Mouse (Mus musculus) right cerebral cortex, postnatal 10 days (tissue): ENCODE measurements around the gene Gstm1.
"Not testable (repeated sequence)": the region's sequence is repeated elsewhere in the genome, so short reads cannot be mapped to it uniquely, and the experiment has no call there.

Experiments used
- DNase-seq, 2 experiments: peaks; one replicate each; pipeline ENCODE4 v3.0.0; 2021; ENCODE audit warnings: low spot score in 2 of 2

Gene Gstm1

DNA sequence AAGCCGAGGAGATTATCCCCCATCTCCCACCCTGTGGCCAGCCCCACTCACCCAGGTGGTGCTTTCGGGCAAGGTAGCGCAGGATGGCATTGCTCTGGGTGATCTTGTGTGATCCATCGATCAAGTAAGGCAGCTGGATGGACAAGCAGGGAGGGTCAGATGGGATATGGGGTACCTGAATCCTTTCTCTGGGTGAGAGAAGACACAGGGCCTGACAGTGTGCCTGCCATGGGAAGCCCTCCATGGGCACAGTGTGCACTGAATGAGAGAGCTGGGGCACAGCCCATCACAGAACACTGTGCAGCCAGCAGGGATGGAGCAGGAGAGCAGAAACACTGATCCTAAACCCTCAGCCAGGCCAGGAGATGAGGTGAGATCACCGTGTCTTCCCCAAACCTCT, 1.3 kb downstream of the Gstm1 start:
- DNase-seq = not testable (repeated sequence)

DNA sequence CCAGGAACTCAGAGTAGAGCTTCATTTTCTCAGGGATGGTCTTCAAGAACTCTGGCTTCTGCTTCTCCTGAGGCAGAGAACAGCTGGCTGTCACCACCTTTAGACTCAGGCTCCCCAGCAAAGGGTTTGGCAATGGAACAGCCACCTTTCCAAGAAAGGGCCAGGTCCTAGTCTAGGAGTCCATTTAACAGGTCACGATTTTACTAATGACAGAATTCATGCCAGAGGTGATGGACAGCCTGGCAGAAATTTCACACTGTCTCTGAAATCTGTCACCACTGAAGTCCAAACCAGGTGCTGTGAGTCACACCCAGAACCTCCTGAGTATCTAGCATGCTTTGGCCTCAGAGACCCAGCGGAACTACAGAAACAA, 2.8 kb downstream of the Gstm1 start:
- DNase-seq = no peak

DNA sequence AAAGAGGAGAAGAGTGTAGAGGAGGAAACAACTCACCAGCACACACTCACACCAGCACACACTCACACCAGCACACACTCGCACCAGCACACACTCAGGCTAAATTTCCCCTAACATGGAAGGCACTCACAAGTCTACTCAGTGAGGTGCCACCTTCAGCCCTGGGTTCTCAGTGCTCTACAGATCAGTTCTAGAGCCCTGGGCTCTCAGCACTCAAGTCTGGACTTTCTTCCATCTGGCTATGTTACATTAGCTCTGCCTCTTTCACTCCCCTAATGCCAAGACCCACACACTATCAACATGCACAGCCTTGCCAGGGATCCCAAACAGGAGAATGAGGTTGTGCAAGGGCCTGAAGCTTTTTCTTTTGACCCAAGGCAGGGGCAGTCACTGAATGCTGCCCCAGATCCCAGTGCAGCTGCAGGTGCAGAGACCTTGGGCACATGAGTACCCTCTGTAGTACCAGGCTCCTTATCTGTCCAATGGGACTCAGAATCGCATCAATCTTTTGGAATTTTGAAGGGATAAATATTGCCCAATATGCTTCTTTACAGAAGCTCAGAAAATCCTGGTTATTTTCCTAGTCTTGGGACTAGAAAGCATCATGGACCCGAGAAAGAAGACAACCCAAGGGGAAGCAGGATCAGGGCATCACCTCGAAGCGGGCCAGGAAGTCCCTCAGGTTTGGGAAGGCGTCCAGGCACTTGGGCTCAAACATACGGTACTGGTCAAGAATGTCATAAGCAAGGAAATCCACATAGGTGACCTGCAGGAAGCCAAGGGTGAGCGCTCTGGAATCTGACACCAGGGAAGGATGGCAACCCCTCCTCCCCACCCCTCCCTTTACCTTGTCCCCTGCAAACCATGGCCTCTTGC, 3.4 kb downstream of the Gstm1 start:
- no peak for DNase-seq

DNA sequence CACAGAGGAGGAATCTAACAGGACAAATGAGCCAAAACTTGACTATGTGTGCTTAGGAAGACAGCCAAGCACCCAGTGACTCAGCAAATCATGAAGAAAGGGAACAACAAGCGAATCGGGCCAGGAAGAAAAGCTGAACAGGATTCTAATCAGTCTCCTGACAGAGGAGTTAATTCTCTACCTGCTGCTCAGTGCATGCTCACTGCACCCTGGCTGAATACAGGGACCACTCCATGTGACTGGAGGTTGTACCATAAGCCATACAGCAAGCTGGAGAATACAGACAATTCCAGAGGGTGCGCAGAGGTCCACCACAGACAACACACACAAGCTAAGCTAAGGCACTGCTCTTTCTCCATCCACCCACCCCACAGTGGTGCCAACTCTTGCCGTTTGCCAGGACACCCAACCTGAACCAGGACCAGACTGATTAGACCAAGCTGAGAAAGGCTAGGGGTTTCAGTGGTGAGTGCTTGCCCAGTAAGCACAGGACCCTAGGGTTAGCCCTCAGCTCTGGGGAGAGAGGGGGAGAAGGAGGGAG, 4.4 kb downstream of the Gstm1 start:
- DNase-seq = peak; percentile 58 to 63

- DNase-seq = no peak
These were observed 6.2 kb downstream of the Gstm1 start for GRCm38 (mm10) chr3:108011558-108011957.

DNA sequence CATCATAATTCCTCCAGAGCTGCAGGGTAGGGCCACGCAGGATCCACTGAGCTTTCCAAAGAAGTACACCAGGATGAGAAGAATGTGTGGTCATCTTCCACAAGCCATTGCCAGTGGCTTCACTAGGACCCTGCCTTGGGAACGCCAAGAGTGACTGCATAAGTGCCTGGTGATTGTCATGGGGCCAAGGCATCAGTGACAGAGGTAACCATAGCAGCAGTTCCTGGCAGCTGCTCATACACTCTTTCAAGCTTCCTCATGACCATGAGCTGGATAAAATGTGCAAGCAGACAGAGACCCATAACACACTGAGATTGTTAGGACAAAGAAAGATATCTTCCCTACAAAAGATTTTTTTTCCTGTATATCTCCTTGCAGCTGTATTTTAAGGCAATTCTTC, 7.5 kb downstream of the Gstm1 start:
- DNase-seq = peak; percentile 71 to 78

DNA sequence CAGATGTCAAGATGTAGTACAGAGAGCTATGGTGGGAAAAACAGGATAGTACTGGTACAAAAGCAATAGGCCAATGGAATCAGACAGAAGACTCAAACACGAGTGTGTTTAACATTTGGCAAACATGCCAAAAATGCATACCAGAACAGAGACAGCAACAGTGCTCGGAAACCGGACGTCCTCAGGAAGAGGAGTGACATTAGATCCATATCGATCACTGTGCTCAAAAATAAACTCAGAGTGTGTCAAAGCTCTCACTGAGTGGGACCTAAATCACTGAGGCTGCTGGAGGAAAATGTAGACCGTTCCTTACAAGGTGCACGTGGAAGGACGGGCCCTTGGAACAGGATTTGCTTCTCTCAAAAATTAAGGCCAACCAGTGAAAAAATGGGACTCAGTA, 15.8 kb downstream of the Gstm1 start:
- no peak for DNase-seq

DNA sequence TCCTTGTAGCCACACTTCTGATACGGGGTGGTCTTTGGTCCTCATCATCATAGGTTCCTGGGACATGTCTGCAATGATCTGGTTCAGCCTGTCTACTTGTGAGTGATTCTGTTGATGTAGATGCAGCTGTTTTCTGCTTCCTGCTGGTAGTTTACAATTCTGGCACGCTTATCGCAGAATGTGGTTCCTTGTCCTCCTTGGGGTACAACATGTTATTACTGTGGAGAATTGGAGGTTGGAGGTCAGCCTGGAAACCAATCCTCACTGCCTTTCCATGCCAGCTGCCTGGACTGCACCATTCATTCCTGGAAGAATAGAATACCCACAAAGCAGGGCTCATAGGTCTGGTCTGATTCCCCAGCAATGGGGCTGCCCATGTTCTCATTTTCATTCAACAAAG, 18.3 kb downstream of the Gstm1 start:
- peak in 1 of 2 experiments; percentile 7 for DNase-seq

DNA sequence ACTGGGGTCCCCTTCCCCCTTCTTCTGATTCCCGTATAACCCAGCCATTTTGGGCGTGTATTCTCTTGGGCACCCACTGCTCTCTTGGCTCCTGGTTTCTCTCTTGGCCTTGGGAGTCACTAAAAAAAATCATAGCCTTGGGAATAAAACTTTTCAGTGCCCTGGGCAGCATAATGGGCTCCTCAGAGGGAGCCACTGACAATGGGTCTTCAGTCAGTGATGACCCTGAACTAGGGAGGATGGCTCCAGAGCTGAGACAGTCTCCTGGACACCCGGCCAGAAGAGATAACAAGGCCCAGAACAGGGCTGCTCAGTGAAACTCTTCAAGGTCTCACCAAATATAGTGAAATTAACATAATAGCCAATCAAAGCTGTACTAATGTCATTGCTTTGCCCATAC, 19.2 kb downstream of the Gstm1 start:
- DNase-seq = peak in 1 of 2 experiments; percentile 6

DNA sequence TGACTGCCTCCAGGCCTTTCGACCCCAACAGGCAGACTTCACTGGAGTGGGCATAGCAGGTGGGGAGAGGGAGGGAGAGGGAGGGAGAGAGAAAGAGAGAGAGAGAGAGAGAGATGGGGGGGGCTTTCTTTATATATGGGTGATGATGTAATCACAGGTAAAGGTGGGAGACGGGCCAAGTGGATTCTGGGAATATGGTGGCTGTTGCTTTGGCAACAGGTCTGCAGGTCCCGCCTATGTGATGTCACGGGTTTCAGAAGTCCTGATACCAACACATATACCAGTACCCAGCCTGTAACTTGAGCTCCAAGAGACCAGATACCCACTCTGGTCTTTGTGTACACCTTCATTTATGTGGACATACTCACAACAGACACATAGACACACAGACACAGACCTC, 21.2 kb downstream of the Gstm1 start:
- DNase-seq = no peak

GRCm38 (mm10) chr3:107995974-107996373, 21.8 kb downstream of the Gstm1 start:
- DNase-seq = not testable (repeated sequence)

- no peak for DNase-seq
These were observed 31.7 kb downstream of the Gstm1 start, which contains the start of gene Gstm2 for GRCm38 (mm10) chr3:107986041-107986562. Gene Gstm2 (minus strand): TSS chr3:107986453.

- not testable (repeated sequence) for DNase-seq
These were observed 32.6 kb downstream of the Gstm1 start for GRCm38 (mm10) chr3:107985141-107985540.

DNA sequence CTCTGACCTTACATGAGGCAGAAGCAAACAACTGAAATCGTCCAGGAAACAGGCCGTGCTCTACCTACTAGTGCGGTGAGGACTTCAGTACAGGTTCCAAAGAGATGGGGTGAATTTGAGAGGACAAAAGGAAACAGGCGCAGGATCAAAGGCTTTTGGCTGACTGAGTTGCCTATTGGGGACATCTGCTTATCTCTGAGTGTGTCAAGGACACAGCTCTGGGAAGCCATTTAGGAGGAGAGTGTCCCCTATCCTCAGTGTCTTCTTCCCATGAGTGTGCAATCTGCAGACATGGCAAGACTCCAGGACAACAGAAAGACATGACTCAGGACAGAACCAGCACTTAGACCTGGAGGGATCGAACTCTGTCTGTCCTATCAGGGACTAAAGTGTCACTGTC, 33.3 kb downstream of the Gstm1 start:
- DNase-seq = no peak

DNA sequence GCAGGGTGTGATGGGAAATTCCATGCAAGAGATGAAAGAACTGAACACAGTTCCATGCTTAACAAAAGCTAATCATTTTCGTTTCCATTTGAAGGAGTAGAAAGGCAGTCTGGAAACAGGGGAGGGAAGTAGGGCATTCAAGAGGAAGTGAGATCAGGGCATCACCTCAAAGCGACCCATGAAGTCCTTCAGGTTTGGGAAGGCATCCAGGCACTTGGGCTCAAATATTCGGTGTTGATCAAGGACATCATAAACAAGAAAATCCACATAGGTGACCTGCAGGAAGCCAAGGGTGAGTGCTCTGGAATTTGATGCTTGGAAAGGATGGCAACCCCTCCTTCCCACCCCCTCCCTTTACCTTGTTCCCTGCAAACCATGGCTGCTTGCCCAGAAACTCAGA, 34.0 kb downstream of the Gstm1 start:
- DNase-seq = no peak

DNA sequence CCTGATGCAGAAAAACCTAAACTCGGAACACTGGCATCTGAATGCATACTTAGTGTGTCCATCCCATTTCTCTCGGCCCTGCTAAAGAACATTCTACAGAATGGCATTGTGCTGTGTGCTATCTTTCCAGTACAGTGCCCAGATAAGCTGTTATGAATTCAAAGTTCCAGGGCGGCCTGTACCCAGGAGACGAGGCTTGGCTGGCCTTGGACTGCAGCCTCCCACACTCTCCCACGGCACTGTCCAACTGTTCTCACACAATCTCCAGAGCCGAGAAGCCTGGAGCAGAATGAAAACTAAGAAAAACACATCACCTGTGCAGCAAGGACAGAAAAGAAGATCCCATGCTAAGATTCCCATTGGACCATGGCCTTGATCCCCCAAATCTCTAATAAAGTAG, 35.0 kb downstream of the Gstm1 start:
- DNase-seq = no peak

- peak in 1 of 2 experiments; percentile 20 for DNase-seq
These were observed 36.5 kb downstream of the Gstm1 start for GRCm38 (mm10) chr3:107981261-107981660.

DNA sequence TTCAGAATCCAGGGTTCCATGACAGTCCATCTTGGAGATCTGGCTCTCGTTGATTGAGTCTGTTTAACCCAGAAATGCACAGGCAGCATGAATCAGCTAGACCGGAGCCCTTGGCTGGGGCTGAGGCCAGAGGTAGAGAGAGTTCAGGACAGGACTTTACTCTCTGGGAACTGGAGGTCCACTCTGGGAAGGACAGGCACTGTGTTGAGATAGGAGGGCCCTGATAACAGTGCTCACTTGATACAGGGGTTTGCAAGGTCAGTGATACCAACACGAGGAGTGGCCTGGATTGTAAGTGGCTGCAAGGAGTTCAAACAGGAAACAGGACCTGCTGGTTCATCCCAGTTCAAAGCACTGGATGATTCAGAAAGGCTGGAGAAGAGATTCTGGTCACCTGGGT, 40.1 kb downstream of the Gstm1 start:
- peak in 1 of 2 experiments; percentile 3 for DNase-seq

DNA sequence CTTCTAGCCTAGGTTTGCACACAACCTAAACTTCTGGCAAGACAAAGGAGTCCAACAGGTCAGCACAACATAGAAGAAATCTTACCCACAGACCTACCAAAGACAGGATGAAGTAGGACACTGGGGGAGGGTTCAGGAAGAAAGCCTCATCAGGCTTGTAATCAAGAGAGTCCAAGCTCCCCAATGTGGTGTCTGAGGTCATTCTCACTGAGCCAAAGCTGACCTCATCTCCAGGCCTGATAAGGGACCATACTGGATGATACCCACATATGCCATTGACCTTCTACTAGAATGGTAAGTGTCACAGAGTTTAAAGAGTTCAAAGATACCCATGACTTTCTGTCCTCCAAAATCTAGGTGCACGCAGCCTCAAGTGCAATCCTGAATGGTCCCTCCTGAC, 43.5 kb downstream of the Gstm1 start:
- DNase-seq = no peak

- DNase-seq = no peak
These were observed 45.7 kb downstream of the Gstm1 start for GRCm38 (mm10) chr3:107972070-107972469.

- not testable (repeated sequence) for DNase-seq
These were observed 46.7 kb downstream of the Gstm1 start for GRCm38 (mm10) chr3:107971101-107971500.

GRCm38 (mm10) chr3:107968724-107969395, 48.9 kb downstream of the Gstm1 start, which contains the start of gene Gstm3:
Gene Gstm3 (minus strand): TSS chr3:107969283.
- DNase-seq = no peak
